Mouse (Mus musculus): ENCODE data around the gene Eipr1.

DNA sequence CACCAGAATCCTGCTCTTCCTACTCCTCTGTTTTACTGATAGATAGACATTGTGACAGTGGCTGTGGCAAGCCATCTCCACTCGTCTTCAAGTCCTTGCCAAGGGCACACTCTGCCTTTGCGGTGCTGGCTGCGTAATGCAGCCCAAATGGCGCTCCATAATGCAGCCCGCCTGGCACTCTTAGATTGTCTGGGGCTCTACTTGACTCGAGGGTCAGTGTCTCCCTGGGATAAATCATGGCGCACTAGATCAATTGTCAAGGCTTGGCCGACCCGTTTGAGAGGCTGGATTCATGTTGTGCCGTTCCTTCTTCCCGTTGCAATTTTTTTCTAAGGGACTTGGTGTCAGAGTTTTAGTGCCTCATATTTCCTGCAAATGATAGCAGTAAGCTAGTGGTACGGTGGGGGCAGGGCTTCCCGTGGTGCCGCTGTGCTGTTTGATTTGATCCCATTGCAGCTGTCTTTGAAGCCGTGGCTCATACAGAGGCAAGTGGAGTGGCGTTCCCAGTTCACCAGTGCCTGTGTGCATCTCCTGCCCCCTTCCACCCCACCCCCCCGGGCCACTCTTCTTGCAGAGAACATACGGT lies 160.8 kb downstream of the Eipr1 start:
- no peak for TF ChIP-seq CTCF (IDR thresholded peaks at IDR 0.05)
- no peak for TF ChIP-seq POLR2A (IDR thresholded peaks at IDR 0.05; ENCODE audit: insufficient read depth, low read depth, low read length)

Measured in heart, adult 2 months (tissue).